Mouse (Mus musculus) megakaryocyte, embryonic 14.5 days (primary cell): ENCODE results near the gene Crybb3.

ENCODE experiments used
- FLI1 ChIP-seq: IDR thresholded peaks from 2 replicates; pipeline ENCODE4 v1.6.1; 2012; ENCODE audit warnings: low read length, inconsistent platforms, mixed read lengths
- GATA1 ChIP-seq: IDR thresholded peaks from 3 replicates; pipeline ENCODE4 v1.6.1; 2012; ENCODE audit warnings: mixed read lengths, low read length, inconsistent platforms, borderline replicate concordance

- TF ChIP-seq GATA1 (no peak), FLI1 (no peak)
Measured at GRCm38 (mm10) chr5:113043531-113043930, 37.9 kb downstream of the Crybb3 start.
